Mouse (Mus musculus): Measurements from ENCODE around the gene Hist1h2ao. TPM values are rescaled to one million over a fixed set of nuclear protein-coding genes. Genes with fewer than 3 reads are reported as not detected.

Gene Hist1h2ao
- total and polyA plus RNA-seq, 3 experiments: 1,152 TPM; not detected in 2

DNA sequence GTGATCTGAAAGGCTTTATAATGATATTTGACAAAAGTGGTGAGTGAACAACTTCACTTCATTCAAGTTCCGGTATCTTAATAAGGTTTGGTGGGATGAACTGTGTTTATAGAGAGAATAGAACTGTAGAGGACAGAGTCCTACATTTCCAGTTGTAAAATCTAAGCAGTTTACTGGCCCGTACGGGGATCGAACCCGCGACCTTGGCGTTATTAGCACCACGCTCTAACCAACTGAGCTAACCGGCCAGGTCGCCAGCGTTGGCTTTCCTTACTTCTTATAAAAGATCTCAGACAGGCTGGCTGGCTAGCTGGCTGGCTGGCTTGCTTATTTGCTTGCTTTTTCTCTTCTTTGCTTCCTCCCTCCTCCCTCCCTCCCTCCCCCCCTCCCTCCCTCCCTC, 44.9 kb downstream of the Hist1h2ao start:
- H3K36me3 ChIP-seq (ENCODE audit: control insufficient read depth in 1 of 2, insufficient read depth in 2 of 2, low read length in 2 of 2): peaks cover 0 to 19% of the 10 kb centered on the region in 2 experiments; a peak in 2 of 4 replicates
- H3K27me3 ChIP-seq (ENCODE audit: control insufficient read depth in 1 of 2, insufficient read depth in 2 of 2, low read length in 2 of 2): no peaks in the 10 kb centered on the region; a peak in 1 of 4 replicates
- H3K4me3 ChIP-seq (ENCODE audit: control insufficient read depth in 1 of 2, insufficient read depth in 1 of 2, low read depth in 2 of 2, low read length in 2 of 2): no peak overlapping the region
- TF ChIP-seq GATA1 (IDR thresholded peaks at IDR 0.05; ENCODE audit: low read depth, low read length): no peak
- peak; percentile 99 for TF ChIP-seq TBP (IDR thresholded peaks at IDR 0.05; ENCODE audit: low read depth, low read length)
- no peak for TF ChIP-seq SIN3A (IDR thresholded peaks at IDR 0.05; ENCODE audit: low read length)
- no peak for TF ChIP-seq POLR2A (IDR thresholded peaks at IDR 0.05; ENCODE audit: control insufficient read depth in 1 of 2, insufficient read depth in 1 of 2, low read depth in 1 of 2, low read length in 2 of 2, poor library complexity in 1 of 2)
- no peak for TF ChIP-seq MYC (IDR thresholded peaks at IDR 0.05; ENCODE audit: low read depth, low read length)
- TF ChIP-seq ELF1 (IDR thresholded peaks at IDR 0.05; ENCODE audit: low read depth, low read length): 0 out of 2 replicates have a peak, but pooled peaks have one; percentile 39
- no peak for TF ChIP-seq ZNF384 (IDR thresholded peaks at IDR 0.05; ENCODE audit: low read depth, low read length)
- TF ChIP-seq ZC3H11A (IDR thresholded peaks at IDR 0.05; ENCODE audit: low read depth, low read length): no peak
- 0 out of 2 replicates have a peak, but pooled peaks have one; percentile 47 for TF ChIP-seq E2F4 (IDR thresholded peaks at IDR 0.05; ENCODE audit: borderline replicate concordance, low read depth, low read length)
- TF ChIP-seq MAFK (IDR thresholded peaks at IDR 0.05; ENCODE audit: borderline replicate concordance, low read depth, low read length): peak; percentile 97
- peaks cover 0 to 16% of the 10 kb centered on the region in 2 experiments; a peak in 2 of 4 replicates for H3K4me1 ChIP-seq (ENCODE audit: control insufficient read depth in 1 of 2, insufficient read depth in 2 of 2, low read length in 2 of 2)
- H3K9me3 ChIP-seq (replicated peaks; ENCODE audit: insufficient read depth, low read length): no peaks in the 10 kb centered on the region
- DNase-seq (ENCODE audit: low read depth, low spot score): peak; percentile 87
- H3K79me2 ChIP-seq (ENCODE audit: control insufficient read depth, insufficient read depth, low read length, poor library complexity): no peaks in the 10 kb centered on the region
- no peak overlapping the region for H3K27ac ChIP-seq (ENCODE audit: control insufficient read depth, low read depth, low read length)
- H3K9ac ChIP-seq (ENCODE audit: control insufficient read depth, low read depth, low read length, poor library complexity, severe bottlenecking): no peak overlapping the region

DNA sequence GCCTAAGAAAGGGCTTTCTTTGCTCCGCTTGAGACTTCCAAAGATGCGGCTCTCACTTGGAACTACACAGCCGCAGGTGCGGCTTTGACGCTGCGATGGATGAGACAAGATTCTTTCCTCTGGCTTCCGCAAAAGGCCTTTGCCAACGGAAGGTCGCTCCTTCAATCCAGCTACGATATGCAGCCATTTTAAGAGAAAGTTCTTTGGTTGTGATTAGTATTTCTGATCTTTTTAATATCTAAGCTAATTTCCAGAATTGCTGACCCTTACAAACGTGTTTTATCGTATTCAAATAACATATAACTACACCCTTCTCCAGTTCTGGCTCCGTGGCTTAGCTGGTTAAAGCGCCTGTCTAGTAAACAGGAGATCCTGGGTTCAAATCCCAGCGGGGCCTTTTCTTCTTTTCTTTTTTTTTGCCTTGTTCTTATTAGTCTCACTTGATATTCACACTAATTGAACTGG, 45.5 kb downstream of the Hist1h2ao start:
- Histone ChIP-seq H3K9ac (ENCODE audit: control insufficient read depth, low read depth, low read length, poor library complexity, severe bottlenecking) (peak overlapping the region; percentile 53), H3K79me2 (ENCODE audit: control insufficient read depth, insufficient read depth, low read length, poor library complexity) (no peaks in the 10 kb centered on the region), H3K27ac (ENCODE audit: control insufficient read depth, low read depth, low read length) (no peak overlapping the region), H3K27me3 (ENCODE audit: control insufficient read depth in 1 of 2, insufficient read depth in 2 of 2, low read length in 2 of 2) (no peaks in the 10 kb centered on the region; a peak in 1 of 4 replicates), H3K4me1 (ENCODE audit: control insufficient read depth in 1 of 2, insufficient read depth in 2 of 2, low read length in 2 of 2) (peaks cover 0 to 16% of the 10 kb centered on the region in 2 experiments; a peak in 2 of 4 replicates), H3K36me3 (ENCODE audit: control insufficient read depth in 1 of 2, insufficient read depth in 2 of 2, low read length in 2 of 2) (peaks cover 0 to 19% of the 10 kb centered on the region in 2 experiments; a peak in 2 of 4 replicates), H3K9me3 (replicated peaks; ENCODE audit: insufficient read depth, low read length) (no peaks in the 10 kb centered on the region), H3K4me3 (ENCODE audit: control insufficient read depth in 1 of 2, insufficient read depth in 1 of 2, low read depth in 2 of 2, low read length in 2 of 2) (peak overlapping the region; percentile 56 to 76)
- TF ChIP-seq EP300 (IDR thresholded peaks at IDR 0.05; ENCODE audit: low read depth in 1 of 2, low read length in 2 of 2) (no peak), ZNF384 (IDR thresholded peaks at IDR 0.05; ENCODE audit: low read depth, low read length) (0 out of 2 replicates have a peak, but pooled peaks have one; percentile 37), ELF1 (IDR thresholded peaks at IDR 0.05; ENCODE audit: low read depth, low read length) (peak; percentile 56; the same call in 1 of the 2 replicates), TCF12 (IDR thresholded peaks at IDR 0.05; ENCODE audit: low read depth, low read length) (no peak), TBP (IDR thresholded peaks at IDR 0.05; ENCODE audit: low read depth, low read length) (peak; percentile 100), MAFK (IDR thresholded peaks at IDR 0.05; ENCODE audit: borderline replicate concordance, low read depth, low read length) (peak; percentile 99)
- DNase-seq (ENCODE audit: low read depth, low spot score): peak; percentile 72

Other genes starting within 250 kb of the Hist1h2ao start
Only the 30 nearest of the 31 such genes appear.
- not detected in 2 replicates for gene Olfr1364, start 228.7 kb upstream of the Hist1h2ao start, total RNA-seq (2012; rRNA removed)
- gene Olfr1364, start 228.7 kb upstream of the Hist1h2ao start, polyA plus RNA-seq (2012; ENCODE audit: insufficient read depth in 1 of 2, insufficient read length in 2 of 2, low read depth in 1 of 2, low replicate concordance in 2 of 2, missing spikeins in 1 of 2): not detected
- not detected in 2 replicates for gene Olfr1362, start 196.4 kb upstream of the Hist1h2ao start, total RNA-seq (2012; rRNA removed)
- gene Olfr1362, start 196.4 kb upstream of the Hist1h2ao start, polyA plus RNA-seq (2012; ENCODE audit: insufficient read depth in 1 of 2, insufficient read length in 2 of 2, low read depth in 1 of 2, low replicate concordance in 2 of 2, missing spikeins in 1 of 2): not detected
- 0.10 and 0.12 TPM in 2 replicates for gene Olfr11, start 167.9 kb upstream of the Hist1h2ao start, total RNA-seq (2012; rRNA removed)
- under 1 TPM in 1 of 2 experiments, not detected in 1; 0.19 TPM for gene Olfr11, start 167.9 kb upstream of the Hist1h2ao start, polyA plus RNA-seq (2012; ENCODE audit: insufficient read depth in 1 of 2, insufficient read length in 2 of 2, low read depth in 1 of 2, low replicate concordance in 2 of 2, missing spikeins in 1 of 2)
- not detected in 2 replicates for gene Olfr1361, start 147.1 kb upstream of the Hist1h2ao start, total RNA-seq (2012; rRNA removed)
- not detected for gene Olfr1361, start 147.1 kb upstream of the Hist1h2ao start, polyA plus RNA-seq (2012; ENCODE audit: insufficient read depth in 1 of 2, insufficient read length in 2 of 2, low read depth in 1 of 2, low replicate concordance in 2 of 2, missing spikeins in 1 of 2)
- gene Olfr1360, start 133.1 kb upstream of the Hist1h2ao start, total RNA-seq (2012; rRNA removed): not detected in 2 replicates
- not detected for gene Olfr1360, start 133.1 kb upstream of the Hist1h2ao start, polyA plus RNA-seq (2012; ENCODE audit: insufficient read depth in 1 of 2, insufficient read length in 2 of 2, low read depth in 1 of 2, low replicate concordance in 2 of 2, missing spikeins in 1 of 2)
- gene Olfr1359, start 112.4 kb upstream of the Hist1h2ao start, total RNA-seq (2012; rRNA removed): not detected in 2 replicates
- not detected for gene Olfr1359, start 112.4 kb upstream of the Hist1h2ao start, polyA plus RNA-seq (2012; ENCODE audit: insufficient read depth in 1 of 2, insufficient read length in 2 of 2, low read depth in 1 of 2, low replicate concordance in 2 of 2, missing spikeins in 1 of 2)
- gene Hist1h2bl, start 94.3 kb upstream of the Hist1h2ao start, total RNA-seq (2012; rRNA removed): 2,215 and 3,073 TPM in 2 replicates
- gene Hist1h2bl, start 94.3 kb upstream of the Hist1h2ao start, polyA plus RNA-seq (2012; ENCODE audit: insufficient read depth in 1 of 2, insufficient read length in 2 of 2, low read depth in 1 of 2, low replicate concordance in 2 of 2, missing spikeins in 1 of 2): 1 to 10 TPM in 1 of 2 experiments, not detected in 1; 6.7 TPM
- gene Hist1h2ai, start 94.0 kb upstream of the Hist1h2ao start, total RNA-seq (2012; rRNA removed): 1,435 and 1,802 TPM in 2 replicates
- gene Hist1h2ai, start 94.0 kb upstream of the Hist1h2ao start, polyA plus RNA-seq (2012; ENCODE audit: insufficient read depth in 1 of 2, insufficient read length in 2 of 2, low read depth in 1 of 2, low replicate concordance in 2 of 2, missing spikeins in 1 of 2): 1 to 10 TPM in 1 of 2 experiments, not detected in 1; 8.2 TPM
- 3,336 and 3,710 TPM in 2 replicates for gene Hist1h3h, start 92.8 kb upstream of the Hist1h2ao start, total RNA-seq (2012; rRNA removed)
- 10 to 100 TPM in 1 of 2 experiments, not detected in 1; 18.4 TPM for gene Hist1h3h, start 92.8 kb upstream of the Hist1h2ao start, polyA plus RNA-seq (2012; ENCODE audit: insufficient read depth in 1 of 2, insufficient read length in 2 of 2, low read depth in 1 of 2, low replicate concordance in 2 of 2, missing spikeins in 1 of 2)
- 1,196 and 2,041 TPM in 2 replicates for gene Hist1h2bm, start 88.4 kb upstream of the Hist1h2ao start, total RNA-seq (2012; rRNA removed)
- gene Hist1h2bm, start 88.4 kb upstream of the Hist1h2ao start, polyA plus RNA-seq (2012; ENCODE audit: insufficient read depth in 1 of 2, insufficient read length in 2 of 2, low read depth in 1 of 2, low replicate concordance in 2 of 2, missing spikeins in 1 of 2): 1 to 10 TPM in 1 of 2 experiments, not detected in 1; 1.7 TPM
- gene Hist1h4j, start 75.4 kb upstream of the Hist1h2ao start, total RNA-seq (2012; rRNA removed): 947 and 1,094 TPM in 2 replicates
- 1 to 10 TPM in 1 of 2 experiments, not detected in 1; 2.7 TPM for gene Hist1h4j, start 75.4 kb upstream of the Hist1h2ao start, polyA plus RNA-seq (2012; ENCODE audit: insufficient read depth in 1 of 2, insufficient read length in 2 of 2, low read depth in 1 of 2, low replicate concordance in 2 of 2, missing spikeins in 1 of 2)
- gene Hist1h4k, start 60.0 kb upstream of the Hist1h2ao start, total RNA-seq (2012; rRNA removed): 3,283 and 3,531 TPM in 2 replicates
- 10 to 100 TPM in 1 of 2 experiments, not detected in 1; 19.1 TPM for gene Hist1h4k, start 60.0 kb upstream of the Hist1h2ao start, polyA plus RNA-seq (2012; ENCODE audit: insufficient read depth in 1 of 2, insufficient read length in 2 of 2, low read depth in 1 of 2, low replicate concordance in 2 of 2, missing spikeins in 1 of 2)
- 1,127 and 1,310 TPM in 2 replicates for gene Hist1h2ak, start 56.6 kb upstream of the Hist1h2ao start, total RNA-seq (2012; rRNA removed)
- 10 to 100 TPM in 1 of 2 experiments, not detected in 1; 10.6 TPM for gene Hist1h2ak, start 56.6 kb upstream of the Hist1h2ao start, polyA plus RNA-seq (2012; ENCODE audit: insufficient read depth in 1 of 2, insufficient read length in 2 of 2, low read depth in 1 of 2, low replicate concordance in 2 of 2, missing spikeins in 1 of 2)
- 1,714 and 2,074 TPM in 2 replicates for gene Hist1h2bn, start 56.3 kb upstream of the Hist1h2ao start, total RNA-seq (2012; rRNA removed)
- gene Hist1h2bn, start 56.3 kb upstream of the Hist1h2ao start, polyA plus RNA-seq (2012; ENCODE audit: insufficient read depth in 1 of 2, insufficient read length in 2 of 2, low read depth in 1 of 2, low replicate concordance in 2 of 2, missing spikeins in 1 of 2): 1 to 10 TPM in 1 of 2 experiments, not detected in 1; 5.6 TPM
- 1,140 and 1,462 TPM in 2 replicates for gene Hist1h1b, start 29.8 kb upstream of the Hist1h2ao start, total RNA-seq (2012; rRNA removed)
- 1 to 10 TPM in 1 of 2 experiments, not detected in 1; 2.9 TPM for gene Hist1h1b, start 29.8 kb upstream of the Hist1h2ao start, polyA plus RNA-seq (2012; ENCODE audit: insufficient read depth in 1 of 2, insufficient read length in 2 of 2, low read depth in 1 of 2, low replicate concordance in 2 of 2, missing spikeins in 1 of 2)
- gene Hist1h3i, start 27.1 kb upstream of the Hist1h2ao start, total RNA-seq (2012; rRNA removed): 1,321 and 1,539 TPM in 2 replicates
- gene Hist1h3i, start 27.1 kb upstream of the Hist1h2ao start, polyA plus RNA-seq (2012; ENCODE audit: insufficient read depth in 1 of 2, insufficient read length in 2 of 2, low read depth in 1 of 2, low replicate concordance in 2 of 2, missing spikeins in 1 of 2): 10 to 100 TPM in 1 of 2 experiments, not detected in 1; 18.1 TPM
- gene Hist1h2an, start 23.2 kb upstream of the Hist1h2ao start, total RNA-seq (2012; rRNA removed): 1,204 and 1,752 TPM in 2 replicates
- 1,000 to 10,000 TPM in 1 of 2 experiments, 1 to 10 TPM in 1; 8.6 to 1,740 TPM for gene Hist1h2an, start 23.2 kb upstream of the Hist1h2ao start, polyA plus RNA-seq (2012; ENCODE audit: insufficient read depth in 1 of 2, insufficient read length in 2 of 2, low read depth in 1 of 2, low replicate concordance in 2 of 2, missing spikeins in 1 of 2)
- 512 and 814 TPM in 2 replicates for gene Hist1h2bp, start 23.0 kb upstream of the Hist1h2ao start, total RNA-seq (2012; rRNA removed)
- 1 to 10 TPM in 1 of 2 experiments, not detected in 1; 3.0 TPM for gene Hist1h2bp, start 23.0 kb upstream of the Hist1h2ao start, polyA plus RNA-seq (2012; ENCODE audit: insufficient read depth in 1 of 2, insufficient read length in 2 of 2, low read depth in 1 of 2, low replicate concordance in 2 of 2, missing spikeins in 1 of 2)
- 2,195 and 3,125 TPM in 2 replicates for gene Hist1h2bq, start 268 bp upstream of the Hist1h2ao start, total RNA-seq (2012; rRNA removed)
- gene Hist1h2bq, start 268 bp upstream of the Hist1h2ao start, polyA plus RNA-seq (2012; ENCODE audit: insufficient read depth in 1 of 2, insufficient read length in 2 of 2, low read depth in 1 of 2, low replicate concordance in 2 of 2, missing spikeins in 1 of 2): 1 to 10 TPM in 1 of 2 experiments, not detected in 1; 6.2 TPM
- 28.0 and 49.2 TPM in 2 replicates for gene Hist1h4m, start 1.3 kb downstream of the Hist1h2ao start, total RNA-seq (2012; rRNA removed)
- gene Hist1h4m, start 1.3 kb downstream of the Hist1h2ao start, polyA plus RNA-seq (2012; ENCODE audit: insufficient read depth in 1 of 2, insufficient read length in 2 of 2, low read depth in 1 of 2, low replicate concordance in 2 of 2, missing spikeins in 1 of 2): 10 to 100 TPM in 1 of 2 experiments, not detected in 1; 27.5 TPM
- 9,853 and 10,418 TPM in 2 replicates for gene Hist1h4n, start 21.7 kb downstream of the Hist1h2ao start, total RNA-seq (2012; rRNA removed)
- 1 to 10 TPM in 1 of 2 experiments, not detected in 1; 9.0 TPM for gene Hist1h4n, start 21.7 kb downstream of the Hist1h2ao start, polyA plus RNA-seq (2012; ENCODE audit: insufficient read depth in 1 of 2, insufficient read length in 2 of 2, low read depth in 1 of 2, low replicate concordance in 2 of 2, missing spikeins in 1 of 2)
- gene Hist1h2ap, start 23.0 kb downstream of the Hist1h2ao start, total RNA-seq (2012; rRNA removed): 3,706 and 4,747 TPM in 2 replicates
- 100 to 1,000 TPM in 1 of 2 experiments, not detected in 1; 727 TPM for gene Hist1h2ap, start 23.0 kb downstream of the Hist1h2ao start, polyA plus RNA-seq (2012; ENCODE audit: insufficient read depth in 1 of 2, insufficient read length in 2 of 2, low read depth in 1 of 2, low replicate concordance in 2 of 2, missing spikeins in 1 of 2)
- gene Hist1h2br, start 23.3 kb downstream of the Hist1h2ao start, total RNA-seq (2012; rRNA removed): 2,013 and 2,821 TPM in 2 replicates
- 1 to 10 TPM in 1 of 2 experiments, not detected in 1; 6.0 TPM for gene Hist1h2br, start 23.3 kb downstream of the Hist1h2ao start, polyA plus RNA-seq (2012; ENCODE audit: insufficient read depth in 1 of 2, insufficient read length in 2 of 2, low read depth in 1 of 2, low replicate concordance in 2 of 2, missing spikeins in 1 of 2)
- gene Zfp184, start 134.6 kb downstream of the Hist1h2ao start, total RNA-seq (2012; rRNA removed): 0.42 and 0.52 TPM in 2 replicates
- gene Zfp184, start 134.6 kb downstream of the Hist1h2ao start, polyA plus RNA-seq (2012; ENCODE audit: insufficient read depth in 1 of 2, insufficient read length in 2 of 2, low read depth in 1 of 2, low replicate concordance in 2 of 2, missing spikeins in 1 of 2): 1 to 10 TPM in 1 of 2 experiments, not detected in 1; 1.0 TPM
- gene Pom121l2, start 170.7 kb downstream of the Hist1h2ao start, total RNA-seq (2012; rRNA removed): not detected in 2 replicates
- not detected for gene Pom121l2, start 170.7 kb downstream of the Hist1h2ao start, polyA plus RNA-seq (2012; ENCODE audit: insufficient read depth in 1 of 2, insufficient read length in 2 of 2, low read depth in 1 of 2, low replicate concordance in 2 of 2, missing spikeins in 1 of 2)
- not detected in 2 replicates for gene Prss16, start 199.3 kb downstream of the Hist1h2ao start, total RNA-seq (2012; rRNA removed)
- under 1 TPM in 1 of 2 experiments, not detected in 1; 0.47 TPM for gene Prss16, start 199.3 kb downstream of the Hist1h2ao start, polyA plus RNA-seq (2012; ENCODE audit: insufficient read depth in 1 of 2, insufficient read length in 2 of 2, low read depth in 1 of 2, low replicate concordance in 2 of 2, missing spikeins in 1 of 2)
- 1,264 and 1,284 TPM in 2 replicates for gene Hist1h2ah, start 225.1 kb downstream of the Hist1h2ao start, total RNA-seq (2012; rRNA removed)
- 1 to 10 TPM in 1 of 2 experiments, not detected in 1; 3.7 TPM for gene Hist1h2ah, start 225.1 kb downstream of the Hist1h2ao start, polyA plus RNA-seq (2012; ENCODE audit: insufficient read depth in 1 of 2, insufficient read length in 2 of 2, low read depth in 1 of 2, low replicate concordance in 2 of 2, missing spikeins in 1 of 2)
- 2,495 and 3,316 TPM in 2 replicates for gene Hist1h2bk, start 225.4 kb downstream of the Hist1h2ao start, total RNA-seq (2012; rRNA removed)
- gene Hist1h2bk, start 225.4 kb downstream of the Hist1h2ao start, polyA plus RNA-seq (2012; ENCODE audit: insufficient read depth in 1 of 2, insufficient read length in 2 of 2, low read depth in 1 of 2, low replicate concordance in 2 of 2, missing spikeins in 1 of 2): 1 to 10 TPM in 1 of 2 experiments, not detected in 1; 5.7 TPM
- 1,065 and 1,370 TPM in 2 replicates for gene Hist1h4i, start 230.9 kb downstream of the Hist1h2ao start, total RNA-seq (2012; rRNA removed)
- gene Hist1h4i, start 230.9 kb downstream of the Hist1h2ao start, polyA plus RNA-seq (2012; ENCODE audit: insufficient read depth in 1 of 2, insufficient read length in 2 of 2, low read depth in 1 of 2, low replicate concordance in 2 of 2, missing spikeins in 1 of 2): 10 to 100 TPM in 1 of 2 experiments, not detected in 1; 10.4 TPM
- gene Hist1h2ag, start 232.5 kb downstream of the Hist1h2ao start, total RNA-seq (2012; rRNA removed): 766 and 975 TPM in 2 replicates
- gene Hist1h2ag, start 232.5 kb downstream of the Hist1h2ao start, polyA plus RNA-seq (2012; ENCODE audit: insufficient read depth in 1 of 2, insufficient read length in 2 of 2, low read depth in 1 of 2, low replicate concordance in 2 of 2, missing spikeins in 1 of 2): 1 to 10 TPM in 1 of 2 experiments, not detected in 1; 5.9 TPM